Mouse (Mus musculus) gastrocnemius, postnatal 36 days (tissue): ENCODE data around the gene Myh7b. TPM values are rescaled to one million over a fixed set of nuclear protein-coding genes. Genes with fewer than 3 reads are reported as not detected.
A peak's percentile ranks its signal among the peaks of the same experiment; 100 is the strongest.
"Not testable (repeated sequence)": the region's sequence is repeated elsewhere in the genome, so short reads cannot be mapped to it uniquely, and the experiment has no call there.

Experiments used
- DNase-seq, 2 experiments: peaks; one replicate each; pipeline ENCODE4 v3.0.0; 2022
- intact Hi-C: fragments of 180-260 bp; cut with DNase I; formaldehyde crosslinking; loops from one replicate; pipeline ENCODE4 v1.15.1; 2025
- total RNA-seq, 2 experiments: library from RNA; stranded (reverse); gene quantifications; 2 replicates each; pipeline ENCODE4 v1.2.3; 2021

Gene Myh7b
- total RNA-seq, 2 experiments from 2014 or later = 1.9 to 6.8 TPM

GRCm38 (mm10) chr2:155595516-155595915 is 15.5 kb upstream of the Myh7b start:
- no peak for DNase-seq
- intact Hi-C loops = no loop called here

DNA sequence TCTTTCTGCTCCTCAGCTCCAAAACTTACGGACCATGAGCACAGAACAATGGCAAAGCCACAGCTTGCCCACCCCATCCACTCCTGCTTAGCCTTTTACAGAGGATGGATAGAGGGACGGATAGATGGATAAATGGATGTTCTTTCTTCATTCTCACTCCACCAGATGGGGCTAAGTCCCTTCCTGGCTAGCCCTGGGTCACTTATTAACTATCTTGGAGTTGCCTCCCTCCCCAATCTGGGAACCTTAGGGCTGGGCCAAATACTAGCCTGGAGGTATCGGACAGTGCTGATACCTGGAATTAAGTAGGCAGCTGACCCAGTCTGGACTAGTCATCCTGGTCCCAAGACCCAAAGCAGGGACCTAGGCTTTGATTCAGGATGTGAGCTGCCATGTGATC is 7.3 kb upstream of the Myh7b start:
- intact Hi-C loops = no loop called here

DNA sequence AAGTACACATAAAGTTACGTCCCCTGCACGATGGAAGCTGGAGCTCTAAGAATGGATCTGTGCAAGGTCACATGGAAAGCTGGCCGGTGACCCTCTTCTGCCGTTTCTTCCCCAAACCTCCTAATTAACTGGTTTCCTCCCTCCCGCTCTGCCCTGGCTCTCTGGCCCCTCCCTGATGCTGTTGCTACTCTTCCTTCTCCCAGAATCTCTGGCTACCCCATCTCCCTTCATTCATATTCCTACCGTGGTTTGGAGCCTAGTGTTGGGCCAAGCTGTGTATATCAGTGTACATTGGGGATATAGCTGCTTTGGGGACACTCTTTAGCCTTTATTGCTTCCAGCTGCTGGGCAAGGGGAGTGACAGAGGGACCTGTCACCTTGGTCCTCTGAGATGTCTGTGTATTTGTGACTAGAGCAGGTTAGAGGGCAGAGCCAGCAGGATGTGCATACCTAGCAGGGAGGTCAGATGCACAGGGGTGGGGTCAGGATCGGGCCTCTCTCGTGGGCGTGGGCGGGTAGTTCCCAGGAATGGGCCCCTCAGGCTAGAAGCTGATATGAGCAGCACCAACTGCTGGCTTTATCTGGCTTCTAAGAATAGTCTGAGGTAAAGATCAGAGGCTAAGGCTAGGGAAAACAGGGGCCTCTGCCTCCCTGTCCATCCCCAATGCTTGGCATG is 6.3 kb upstream of the Myh7b start:
- intact Hi-C loops = no loop called here
- DNase-seq = no peak

More for the DNA sequence above, 7.3 kb upstream of the Myh7b start:
- DNase-seq = no peak

GRCm38 (mm10) chr2:155605236-155605589 is 5.8 kb upstream of the Myh7b start:
- intact Hi-C loops, DNase-seq: not testable (repeated sequence)

DNA sequence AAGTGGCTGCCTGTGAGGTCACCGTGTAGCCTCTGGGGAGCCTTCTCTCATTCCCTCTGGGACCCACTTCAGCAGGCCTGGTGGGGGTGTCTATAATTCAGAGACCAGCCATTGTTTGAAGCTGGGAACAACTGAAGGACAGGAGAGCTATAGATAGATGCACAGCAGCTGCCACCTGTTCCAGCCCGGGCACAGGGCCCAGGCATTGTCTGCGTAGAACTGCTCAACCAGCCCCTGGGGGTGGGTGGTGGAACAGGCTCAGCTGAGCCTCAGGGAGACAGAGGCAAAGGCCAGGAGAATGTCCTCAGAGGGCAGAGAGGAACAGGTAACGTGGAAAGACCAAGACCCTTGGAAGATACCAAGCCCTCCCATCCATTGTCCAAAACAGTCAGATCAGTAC is 4.7 kb upstream of the Myh7b start:
- intact Hi-C loops = no loop called here
- DNase-seq = no peak

DNA sequence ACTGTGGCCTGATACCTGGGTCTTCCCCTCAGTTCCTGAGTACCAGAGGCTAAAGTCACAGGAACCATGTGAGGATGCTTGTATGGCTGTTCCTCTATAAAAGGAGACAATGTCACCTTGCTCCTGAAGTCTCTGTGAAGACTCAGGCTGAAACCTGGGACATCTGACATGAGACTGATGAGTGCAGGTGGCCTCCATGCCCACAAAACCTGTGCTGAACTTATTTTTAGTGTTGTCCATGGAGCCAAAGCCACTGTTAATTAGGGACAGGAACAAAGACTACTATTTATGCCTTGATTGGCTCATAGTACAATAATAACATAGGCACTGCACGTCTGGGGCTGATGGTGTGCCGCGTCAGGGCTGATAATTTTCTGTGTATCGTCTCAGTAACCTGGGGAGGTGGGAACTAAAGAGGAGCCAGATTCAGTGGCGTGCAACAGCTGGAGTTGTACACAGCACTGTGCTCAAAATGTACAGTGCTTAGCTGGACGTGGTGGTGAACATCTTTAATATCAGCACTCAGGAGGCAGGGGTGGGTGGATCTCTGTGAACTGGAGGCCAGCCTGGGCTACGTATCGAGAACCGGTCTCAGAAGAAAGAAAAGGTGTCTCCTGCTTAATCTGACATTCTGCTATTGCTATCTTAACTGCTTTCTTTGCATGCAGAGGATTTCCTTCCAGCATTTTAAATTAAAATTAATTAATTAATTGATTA is 980 bp downstream of the Myh7b start:
- intact Hi-C loops = no loop called here
- DNase-seq = no peak

- DNase-seq = peak in 1 of 2 experiments; percentile 45
- intact Hi-C loops = no loop called here
These were observed 2.3 kb downstream of the Myh7b start for GRCm38 (mm10) chr2:155613326-155613755.

DNA sequence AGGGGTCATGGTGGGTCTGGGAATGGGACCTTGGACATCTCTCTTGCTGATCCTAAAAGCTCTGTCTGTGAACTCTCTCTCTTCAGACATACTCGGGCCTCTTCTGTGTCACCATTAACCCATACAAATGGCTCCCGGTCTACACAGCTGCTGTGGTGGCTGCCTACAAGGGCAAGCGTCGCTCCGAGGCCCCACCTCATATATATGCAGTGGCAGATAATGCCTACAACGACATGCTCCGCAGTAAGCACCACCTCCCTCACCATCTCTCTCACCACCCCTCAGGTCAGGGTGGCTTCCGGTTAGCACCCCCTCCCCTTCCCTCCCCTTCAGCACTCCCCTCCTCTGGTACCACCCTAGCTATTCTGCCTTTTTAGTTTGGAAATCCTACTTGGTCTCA is 2.9 kb downstream of the Myh7b start:
- intact Hi-C loops = no loop called here
- no peak for DNase-seq

DNA sequence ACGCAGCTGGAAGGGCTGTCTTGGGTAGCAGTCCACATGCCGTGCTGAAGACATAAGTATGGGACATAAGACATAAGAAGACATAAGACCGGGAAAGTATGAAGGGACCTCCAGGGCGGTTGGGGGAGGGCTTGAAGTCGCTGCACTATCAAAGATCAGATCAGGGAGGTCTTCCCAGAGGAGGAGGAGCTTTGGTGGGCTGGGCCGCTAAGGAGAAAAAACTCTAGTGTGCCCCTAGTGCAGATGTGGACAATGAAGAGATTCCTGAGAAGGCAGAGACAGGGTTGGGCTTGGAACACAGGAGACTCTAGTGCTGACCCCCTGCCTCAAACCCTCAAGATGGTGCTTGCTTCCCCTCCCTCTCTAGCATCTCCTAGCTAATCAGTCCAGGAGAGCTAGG is 6.0 kb downstream of the Myh7b start:
- intact Hi-C loops = no loop called here
- DNase-seq = no peak

GRCm38 (mm10) chr2:155619817-155620216 is 8.8 kb downstream of the Myh7b start:
- peak; percentile 82 for DNase-seq
- intact Hi-C loops = loop anchor here (2.0 kb wide), 2 partner anchors 23 to 105 kb away; no protein-coding TSS in a partner anchor

DNA sequence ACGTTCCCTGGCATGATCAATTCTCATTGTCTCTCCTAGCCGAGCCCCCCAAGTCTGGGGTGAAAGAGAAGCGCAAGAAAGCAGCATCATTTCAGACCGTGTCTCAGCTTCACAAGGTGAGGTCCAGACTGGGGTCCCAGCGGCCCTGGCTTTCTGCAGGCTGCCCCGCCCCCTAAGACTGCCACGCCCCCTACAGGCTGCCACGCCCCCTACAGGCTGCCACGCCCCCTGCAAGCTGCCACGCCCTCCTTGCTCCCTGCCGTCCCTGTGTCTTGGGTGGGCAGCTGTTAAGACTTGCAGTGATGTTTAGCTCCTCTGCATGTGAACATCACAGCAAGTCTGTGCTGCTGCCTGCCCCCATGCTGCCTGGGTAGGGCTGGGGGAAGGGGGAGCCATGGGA is 11.6 kb downstream of the Myh7b start:
- intact Hi-C loops = no loop called here

DNA sequence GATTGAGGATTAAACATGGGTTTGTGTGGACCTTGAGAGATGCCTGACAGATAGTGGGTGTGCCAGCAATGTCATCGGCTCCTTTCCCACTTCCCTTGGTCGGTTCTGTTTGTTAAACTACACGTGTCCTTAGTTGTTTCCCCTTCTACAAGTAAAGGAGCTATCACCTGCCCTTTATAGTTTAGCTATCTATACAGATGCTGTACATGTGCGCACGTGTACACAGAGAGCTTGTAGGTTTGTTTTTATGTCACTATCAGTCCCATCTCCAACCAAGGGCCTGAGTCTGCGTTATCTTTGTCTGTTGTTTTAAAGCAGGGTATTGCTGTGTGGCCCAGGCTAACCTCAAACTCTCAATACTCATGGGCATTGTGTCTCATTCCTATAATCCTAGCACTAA is 13.0 kb downstream of the Myh7b start:
- no peak for DNase-seq
- intact Hi-C loops = no loop called here

More for the DNA sequence above, 11.6 kb downstream of the Myh7b start:
- no peak for DNase-seq

DNA sequence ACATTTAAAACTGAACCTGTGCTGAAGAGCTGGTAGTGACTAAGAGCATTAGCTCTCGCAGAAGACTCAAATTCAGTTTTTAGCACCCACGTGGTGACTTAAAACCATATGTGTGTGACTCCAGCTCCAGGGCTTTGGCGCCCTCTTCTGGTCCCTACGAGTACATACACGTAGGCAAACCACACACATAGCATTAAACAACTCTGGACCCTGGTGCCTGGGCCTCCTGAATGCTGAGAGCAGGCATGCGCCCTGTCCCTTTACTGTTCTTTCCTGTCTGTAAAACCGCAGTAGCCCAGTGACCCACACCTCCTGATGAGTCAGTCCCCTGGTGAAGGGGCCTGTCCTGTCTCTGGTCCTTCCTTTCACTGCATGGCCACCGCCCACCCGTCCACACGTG is 13.7 kb downstream of the Myh7b start:
- no peak for DNase-seq
- intact Hi-C loops = no loop called here

DNA sequence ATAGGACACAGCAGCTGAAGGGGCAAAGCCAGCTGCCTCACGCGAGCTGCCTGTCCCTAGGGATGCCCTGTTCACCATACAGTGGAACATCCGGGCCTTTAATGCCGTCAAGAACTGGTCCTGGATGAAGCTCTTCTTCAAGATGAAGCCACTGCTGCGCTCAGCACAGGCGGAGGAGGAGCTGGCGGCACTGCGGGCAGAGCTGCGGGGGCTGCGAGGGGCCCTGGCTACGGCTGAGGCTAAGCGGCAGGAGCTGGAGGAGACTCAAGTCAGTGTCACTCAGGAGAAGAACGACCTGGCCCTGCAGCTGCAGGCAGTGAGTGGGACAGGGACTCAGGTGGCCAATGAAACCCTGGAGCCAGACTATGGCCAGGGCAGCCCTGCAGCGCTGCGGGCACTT is 15.3 kb downstream of the Myh7b start:
- no peak for DNase-seq
- intact Hi-C loops = no loop called here

DNA sequence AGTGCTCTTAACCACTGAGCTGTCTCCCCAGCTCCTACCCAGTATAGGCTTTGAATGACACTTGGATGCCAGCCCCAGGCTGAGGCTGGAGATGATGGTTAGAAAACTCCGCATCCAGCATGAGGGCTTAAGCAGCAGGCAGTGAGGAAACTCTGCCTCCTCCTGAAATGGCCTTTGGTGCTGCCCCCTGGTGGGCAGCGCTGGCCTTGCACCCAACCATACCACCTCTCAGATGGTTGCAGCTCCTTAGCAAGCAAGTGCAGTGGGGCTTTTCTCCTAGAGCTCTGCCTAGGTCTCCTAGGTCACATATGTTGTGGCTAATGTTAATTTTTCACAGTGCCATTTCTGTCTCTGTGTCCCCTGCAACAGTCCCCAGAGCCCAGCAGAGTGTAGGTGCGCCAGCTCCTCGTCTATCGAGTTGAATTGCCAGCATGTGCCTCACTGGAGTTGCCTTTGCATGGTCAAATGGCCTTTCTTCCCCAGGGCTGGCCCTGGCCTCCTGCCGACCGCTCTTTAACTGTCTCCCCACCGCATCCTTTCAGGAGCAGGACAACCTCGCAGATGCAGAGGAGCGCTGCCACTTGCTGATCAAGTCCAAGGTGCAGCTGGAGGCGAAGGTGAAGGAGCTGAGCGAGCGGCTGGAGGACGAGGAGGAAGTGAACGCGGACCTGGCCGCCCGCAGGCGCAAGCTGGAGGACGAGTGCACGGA is 16.2 kb downstream of the Myh7b start:
- DNase-seq = peak; percentile 57 to 71
- intact Hi-C loops = no loop called here

- intact Hi-C loops = no loop called here
- no peak for DNase-seq
These were observed 17.1 kb downstream of the Myh7b start for GRCm38 (mm10) chr2:155628112-155628511.

- DNase-seq = no peak
- intact Hi-C loops = no loop called here
These were observed 17.5 kb downstream of the Myh7b start for GRCm38 (mm10) chr2:155628519-155628918.

GRCm38 (mm10) chr2:155629231-155629661 is 18.2 kb downstream of the Myh7b start:
- intact Hi-C loops = no loop called here
- DNase-seq = no peak

- intact Hi-C loops = no loop called here
- DNase-seq = no peak
These were observed 19.1 kb downstream of the Myh7b start for GRCm38 (mm10) chr2:155630153-155630552.

DNA sequence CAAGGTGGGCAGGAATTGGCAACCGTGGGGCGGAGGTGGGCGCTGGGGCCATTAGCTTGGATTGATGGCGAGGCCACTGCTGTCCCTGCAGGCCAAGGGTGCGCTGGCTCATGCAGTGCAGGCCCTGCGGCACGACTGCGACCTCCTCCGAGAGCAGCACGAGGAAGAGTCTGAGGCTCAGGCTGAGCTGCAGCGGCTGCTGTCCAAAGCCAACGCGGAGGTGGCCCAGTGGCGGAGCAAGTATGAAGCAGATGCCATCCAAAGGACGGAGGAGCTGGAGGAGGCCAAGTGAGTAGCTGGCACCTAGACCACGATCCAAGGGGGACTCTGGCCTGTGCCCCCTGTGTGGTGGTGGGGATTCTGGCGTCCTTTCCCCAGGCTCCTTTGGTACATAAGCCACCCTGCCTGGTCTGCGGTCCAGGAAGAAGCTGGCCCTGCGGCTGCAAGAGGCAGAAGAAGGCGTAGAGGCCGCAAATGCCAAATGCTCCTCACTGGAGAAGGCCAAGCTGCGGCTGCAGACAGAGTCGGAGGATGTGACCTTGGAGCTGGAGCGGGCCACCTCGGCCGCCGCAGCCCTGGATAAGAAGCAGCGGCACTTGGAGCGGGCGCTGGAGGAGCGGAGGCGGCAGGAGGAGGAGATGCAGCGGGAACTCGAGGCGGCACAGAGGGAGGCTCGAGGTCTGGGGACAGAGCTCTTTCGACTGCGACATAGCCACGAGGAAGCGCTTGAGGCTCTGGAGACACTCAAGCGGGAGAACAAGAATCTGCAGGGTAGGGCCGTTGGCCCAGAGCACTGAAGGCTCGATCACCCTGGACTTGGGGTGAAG is 19.8 kb downstream of the Myh7b start:
- intact Hi-C loops = no loop called here
- DNase-seq = no peak
